Mouse (Mus musculus) heart, embryonic 12.5 days (tissue): ENCODE data around the gene Lcn8. TPM values are rescaled to one million over a fixed set of nuclear protein-coding genes. Genes with fewer than 3 reads are reported as not detected.

Experiments used
- ATAC-seq: fragments of 200-750 bp; cut with Nextera tagmentation; 2 replicates; pipeline ENCODE4 v1.8.0; 2017; ENCODE audit warnings: moderate TSS enrichment, moderate library complexity; ENCODE audit not compliant: insufficient number of reproducible peaks, low FRiP score
- H3K27ac ChIP-seq: fragments of 300-500 bp; sonication (generic); 2 replicates; pipeline ENCODE4 v1.5.1; 2016; ENCODE audit warnings: mild to moderate bottlenecking, moderate library complexity; ENCODE audit not compliant: poor library complexity, severe bottlenecking
- H3K27me3 ChIP-seq: fragments of 300-500 bp; sonication (generic); replicated peaks from 2 replicates; pipeline ENCODE4 v1.6.1; 2016; ENCODE audit warnings: mild to moderate bottlenecking, moderate library complexity
- H3K36me3 ChIP-seq: fragments of 300-500 bp; sonication (generic); 2 replicates; pipeline ENCODE4 v1.6.1; 2016; ENCODE audit warnings: mild to moderate bottlenecking, moderate library complexity
- H3K4me1 ChIP-seq: fragments of 300-500 bp; sonication (generic); replicated peaks from 2 replicates; pipeline ENCODE4 v1.6.1; 2016; ENCODE audit warnings: mild to moderate bottlenecking
- H3K4me2 ChIP-seq: fragments of 300-500 bp; sonication (generic); 2 replicates; pipeline ENCODE4 v1.6.1; 2016; ENCODE audit warnings: mild to moderate bottlenecking, moderate library complexity
- H3K4me3 ChIP-seq: fragments of 300-500 bp; sonication (generic); 2 replicates; pipeline ENCODE4 v1.5.1; 2016; ENCODE audit warnings: mild to moderate bottlenecking
- H3K9ac ChIP-seq: fragments of 300-500 bp; sonication (generic); 2 replicates; pipeline ENCODE4 v1.6.1; 2016; ENCODE audit warnings: mild to moderate bottlenecking, moderate library complexity
- H3K9me3 ChIP-seq: fragments of 300-500 bp; sonication (generic); replicated peaks from 2 replicates; pipeline ENCODE4 v1.6.1; 2016; ENCODE audit warnings: mild to moderate bottlenecking, moderate library complexity
- WGBS: fragments of 180-500 bp; shearing (Covaris S2); methylation state at CpG from one replicate; pipeline ENCODE4 v1.1.7; 2016; 5-methylcytosine and 5-hydroxymethylcytosine counted together
- polyA plus RNA-seq: library from polyadenylated mRNA; unstranded; fragments of >200 nt; fragmentation: Nextera tagmentation; extraction: Ambion mirVana; gene quantifications from 2 replicates; pipeline ENCODE4 v1.2.1, GENCODE M21; 2016

The Lcn8 gene
- polyA plus RNA-seq, 1 experiment from 2014 or later, result not detected

GRCm38 (mm10) chr2:25628738-25629137, 24.2 kb upstream of the Lcn8 start:
- H3K4me3 ChIP-seq, result no peak overlapping the region
- no peak overlapping the region for H3K4me2 ChIP-seq
- H3K9me3 ChIP-seq, result no peaks in the 10 kb centered on the region
- no peak overlapping the region for H3K27ac ChIP-seq
- H3K9ac ChIP-seq, result no peak overlapping the region
- WGBS, result 42% methylated on average over 4 of the region's 4 CpGs
- peaks cover 1% of the 10 kb centered on the region; the same call in 1 of the 2 replicates for H3K27me3 ChIP-seq
- H3K36me3 ChIP-seq, result no peaks in the 10 kb centered on the region
- H3K4me1 ChIP-seq, result no peaks in the 10 kb centered on the region
- ATAC-seq, result no peak

DNA sequence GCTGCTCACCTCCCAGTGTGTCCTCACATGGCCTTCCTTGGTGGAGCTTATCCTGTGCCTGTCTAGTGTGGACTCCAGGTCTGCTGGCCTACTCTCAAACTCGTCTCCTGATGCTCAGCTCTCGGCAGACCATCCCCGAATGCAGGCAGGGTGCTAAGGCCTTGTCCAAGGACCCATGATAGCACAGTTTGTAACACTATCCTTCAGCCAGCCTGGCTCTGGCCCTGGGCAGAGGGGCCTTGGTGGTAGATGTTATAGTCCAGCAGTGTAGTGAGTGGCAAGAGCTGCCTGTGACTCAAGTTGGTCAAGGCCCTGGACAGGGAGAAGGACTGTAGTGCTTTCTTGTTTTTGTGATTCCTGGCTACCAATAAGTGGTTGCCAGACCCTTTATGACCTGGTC, 19.3 kb upstream of the Lcn8 start:
- Histone ChIP-seq H3K4me1 (no peaks in the 10 kb centered on the region), H3K36me3 (no peaks in the 10 kb centered on the region), H3K27ac (no peak overlapping the region), H3K4me2 (no peak overlapping the region), H3K9me3 (no peaks in the 10 kb centered on the region), H3K4me3 (no peak overlapping the region), H3K27me3 (no peaks in the 10 kb centered on the region), H3K9ac (no peak overlapping the region)
- no peak for ATAC-seq
- 68% methylated on average over 3 of the region's 3 CpGs for WGBS

DNA sequence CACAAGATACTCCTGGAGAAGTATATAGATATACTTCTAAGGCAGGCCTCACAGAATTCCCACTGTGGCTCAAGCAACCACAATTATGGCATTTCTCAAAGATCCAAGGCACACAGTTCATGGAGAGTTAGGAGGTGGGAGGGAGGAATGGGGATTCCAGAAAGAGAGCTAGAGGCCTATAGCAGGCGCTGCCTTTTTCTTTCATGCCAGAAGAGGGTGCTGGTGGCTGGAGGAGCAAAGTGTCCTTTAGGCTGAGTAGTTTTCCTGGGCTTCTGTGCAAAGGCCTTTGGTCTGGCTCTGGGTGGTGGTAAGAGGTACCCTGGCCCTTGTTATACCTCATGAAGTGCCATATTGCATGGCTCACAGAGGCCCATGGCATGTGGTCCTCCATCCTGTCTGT, 18.9 kb upstream of the Lcn8 start:
- Histone ChIP-seq H3K9me3 (no peaks in the 10 kb centered on the region), H3K4me1 (no peaks in the 10 kb centered on the region), H3K27ac (no peak overlapping the region), H3K4me3 (no peak overlapping the region), H3K36me3 (no peaks in the 10 kb centered on the region), H3K4me2 (no peak overlapping the region), H3K27me3 (no peaks in the 10 kb centered on the region), H3K9ac (no peak overlapping the region)
- 43% methylated on average over 1 of the region's 1 CpGs for WGBS
- no peak for ATAC-seq

DNA sequence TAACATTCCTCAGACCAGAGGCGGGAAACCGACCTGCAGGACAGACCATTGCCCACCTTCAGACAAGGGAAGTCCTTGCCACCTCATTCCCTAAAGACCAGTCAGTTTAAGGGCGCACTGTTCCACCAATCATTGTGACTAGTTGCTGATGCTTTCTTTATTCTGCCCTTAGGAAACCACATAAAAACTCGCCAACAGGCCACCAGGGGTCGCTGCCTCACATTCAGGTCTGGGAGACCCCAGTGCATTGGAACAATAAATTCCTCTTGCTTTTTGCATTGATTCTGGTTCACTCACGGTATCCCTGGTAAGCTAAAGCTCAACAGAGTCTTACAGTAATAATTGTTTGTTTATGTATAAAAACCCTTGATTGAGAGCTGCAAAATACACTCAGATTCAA, 13.0 kb upstream of the Lcn8 start:
- no peak overlapping the region for H3K27ac ChIP-seq
- H3K9ac ChIP-seq, result no peak overlapping the region
- no peaks in the 10 kb centered on the region for H3K9me3 ChIP-seq
- 13% methylated on average over 6 of the region's 6 CpGs for WGBS
- H3K4me3 ChIP-seq, result no peak overlapping the region
- H3K36me3 ChIP-seq, result no peaks in the 10 kb centered on the region
- H3K4me1 ChIP-seq, result no peaks in the 10 kb centered on the region
- no peak overlapping the region for H3K4me2 ChIP-seq
- no peak for ATAC-seq
- H3K27me3 ChIP-seq, result no peaks in the 10 kb centered on the region

DNA sequence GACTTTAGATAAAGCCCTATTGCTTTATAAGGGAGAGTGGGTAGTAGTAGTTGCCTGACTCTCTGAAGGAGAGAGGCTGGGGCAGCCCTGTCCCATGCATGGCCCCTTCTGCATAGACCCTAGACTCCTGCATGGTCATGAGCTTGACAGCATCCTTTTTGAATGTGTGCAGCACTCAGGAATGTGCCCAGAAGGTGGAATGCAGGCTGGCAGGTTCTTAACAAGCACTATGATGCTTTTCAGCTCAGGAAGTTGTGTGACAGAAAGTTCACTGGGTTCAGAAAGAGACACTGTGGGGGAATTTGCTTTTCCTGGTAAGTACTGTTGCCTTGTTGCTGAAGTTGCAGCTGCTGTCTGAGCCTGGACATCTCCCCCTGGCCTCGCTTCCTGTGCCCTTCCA, 1.6 kb downstream of the Lcn8 start:
- no peaks in the 10 kb centered on the region for H3K4me1 ChIP-seq
- no peak overlapping the region for H3K9ac ChIP-seq
- H3K27ac ChIP-seq, result no peak overlapping the region
- no peak overlapping the region for H3K4me3 ChIP-seq
- H3K27me3 ChIP-seq, result peaks cover 26% of the 10 kb centered on the region
- no peaks in the 10 kb centered on the region for H3K36me3 ChIP-seq
- 63% methylated on average over 1 of the region's 1 CpGs for WGBS
- no peak for ATAC-seq
- no peak overlapping the region for H3K4me2 ChIP-seq
- no peaks in the 10 kb centered on the region for H3K9me3 ChIP-seq

DNA sequence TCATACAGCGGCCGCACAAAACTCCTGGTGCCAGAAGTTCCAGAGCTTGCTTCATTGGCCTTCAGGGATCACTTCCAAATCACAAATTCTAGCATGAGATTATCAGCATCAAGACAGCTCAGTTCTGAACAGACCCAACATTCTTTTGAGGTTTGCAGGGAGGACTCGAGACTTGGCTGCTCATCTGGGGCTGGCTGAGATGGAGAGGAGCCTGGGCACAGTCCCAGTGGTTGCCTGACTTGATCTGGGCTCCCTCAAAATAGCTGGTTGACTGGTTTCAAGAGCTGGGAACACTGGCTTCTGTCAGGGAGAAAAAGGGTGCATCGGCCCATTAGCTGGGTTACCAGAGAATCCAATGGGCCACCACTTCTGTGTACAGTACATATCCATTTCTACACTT, 3.8 kb downstream of the Lcn8 start:
- 78% methylated on average over 4 of the region's 4 CpGs for WGBS
- ATAC-seq, result no peak
- Histone ChIP-seq H3K27me3 (peaks cover 26% of the 10 kb centered on the region), H3K4me1 (no peaks in the 10 kb centered on the region), H3K4me3 (no peak overlapping the region), H3K9me3 (no peaks in the 10 kb centered on the region), H3K4me2 (no peak overlapping the region), H3K27ac (no peak overlapping the region), H3K9ac (no peak overlapping the region), H3K36me3 (no peaks in the 10 kb centered on the region)

GRCm38 (mm10) chr2:25657246-25657645, 4.3 kb downstream of the Lcn8 start:
- Histone ChIP-seq H3K4me1 (no peaks in the 10 kb centered on the region), H3K27me3 (peaks cover 26% of the 10 kb centered on the region), H3K9me3 (no peaks in the 10 kb centered on the region), H3K36me3 (no peaks in the 10 kb centered on the region), H3K27ac (no peak overlapping the region), H3K4me3 (no peak overlapping the region), H3K4me2 (no peak overlapping the region), H3K9ac (no peak overlapping the region)
- ATAC-seq, result no peak
- WGBS, result 72% methylated on average over 4 of the region's 4 CpGs

- Histone ChIP-seq H3K9ac (no peak within 1 kb of the TSS), H3K27ac (no peak within 1 kb of the TSS), H3K4me2 (no peak within 1 kb of the TSS), H3K27me3 (peaks cover 26% of the 10 kb centered on the region), H3K36me3 (no peaks in the 10 kb centered on the region), H3K4me3 (no peak within 1 kb of the TSS), H3K4me1 (no peaks in the 10 kb centered on the region), H3K9me3 (no peaks in the 10 kb centered on the region)
- no peak for ATAC-seq
Observed at GRCm38 (mm10) chr2:25657652-25658051, 4.7 kb downstream of the Lcn8 start, which contains the start of gene Lcn5. Gene Lcn5, plus strand, starts transcription at chr2:25657952.

DNA sequence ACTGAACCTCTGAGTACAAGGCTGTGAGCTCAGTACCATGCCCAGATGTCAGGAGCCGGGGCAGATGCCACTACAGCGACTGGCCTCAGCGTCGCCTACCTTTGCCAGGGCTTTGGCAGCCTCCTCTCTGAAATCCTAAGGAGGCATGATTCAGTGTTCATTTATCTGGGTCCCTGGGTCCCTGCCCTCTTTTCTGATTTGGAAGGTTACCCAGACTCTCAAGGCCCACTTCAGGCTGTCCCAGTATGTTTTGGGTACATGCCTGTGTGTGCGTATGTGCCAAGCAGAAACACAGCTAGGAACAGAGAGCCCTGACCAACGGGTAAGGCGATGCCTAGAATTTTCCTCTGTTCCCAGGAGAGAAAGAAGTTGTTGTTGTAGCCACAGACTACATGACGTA, 7.4 kb downstream of the Lcn8 start:
- H3K36me3 ChIP-seq, result no peaks in the 10 kb centered on the region
- no peak for ATAC-seq
- no peak overlapping the region for H3K27ac ChIP-seq
- no peaks in the 10 kb centered on the region for H3K9me3 ChIP-seq
- no peak overlapping the region for H3K9ac ChIP-seq
- no peak overlapping the region for H3K4me2 ChIP-seq
- 79% methylated on average over 8 of the region's 8 CpGs for WGBS
- no peaks in the 10 kb centered on the region for H3K4me1 ChIP-seq
- no peak overlapping the region for H3K4me3 ChIP-seq
- peaks cover 10% of the 10 kb centered on the region for H3K27me3 ChIP-seq

- Histone ChIP-seq H3K4me1 (no peaks in the 10 kb centered on the region), H3K36me3 (no peaks in the 10 kb centered on the region), H3K4me2 (no peak overlapping the region), H3K9me3 (no peaks in the 10 kb centered on the region), H3K4me3 (no peak overlapping the region), H3K27me3 (no peaks in the 10 kb centered on the region), H3K27ac (no peak overlapping the region), H3K9ac (no peak overlapping the region)
- WGBS, result 73% methylated on average over 6 of the region's 6 CpGs
- ATAC-seq, result no peak
Observed at GRCm38 (mm10) chr2:25661245-25661970, 8.5 kb downstream of the Lcn8 start.

GRCm38 (mm10) chr2:25663511-25663910, 10.6 kb downstream of the Lcn8 start:
- no peak overlapping the region for H3K27ac ChIP-seq
- ATAC-seq, result no peak

DNA sequence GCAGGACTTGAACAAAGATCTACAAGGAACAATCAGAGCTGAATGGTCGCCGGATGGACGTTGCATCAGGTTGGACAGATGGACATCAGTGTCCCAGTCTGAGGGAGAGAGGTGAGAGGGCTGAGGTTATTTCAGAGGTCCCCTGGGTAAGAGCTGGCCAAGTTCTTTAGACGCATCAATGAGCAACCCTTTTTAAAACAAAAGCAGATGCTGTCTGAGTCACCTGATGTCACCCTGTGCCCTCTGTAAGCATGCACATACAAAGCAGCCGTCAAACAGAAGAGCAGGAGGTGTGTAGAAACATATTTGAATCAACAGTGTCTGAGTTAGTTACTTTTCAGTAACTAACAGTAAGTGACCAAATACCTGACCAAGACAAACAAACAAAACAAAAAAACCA, 11.2 kb downstream of the Lcn8 start:
- Histone ChIP-seq H3K9ac (no peak overlapping the region), H3K27me3 (no peaks in the 10 kb centered on the region), H3K9me3 (no peaks in the 10 kb centered on the region), H3K4me3 (no peak overlapping the region), H3K36me3 (no peaks in the 10 kb centered on the region), H3K4me1 (no peaks in the 10 kb centered on the region), H3K4me2 (no peak overlapping the region), H3K27ac (no peak overlapping the region)
- WGBS, result 80% methylated on average over 5 of the region's 5 CpGs
- no peak for ATAC-seq

More at GRCm38 (mm10) chr2:25663511-25663910, 10.6 kb downstream of the Lcn8 start:
- H3K4me2 ChIP-seq, result no peak overlapping the region
- H3K27me3 ChIP-seq, result no peaks in the 10 kb centered on the region
- H3K36me3 ChIP-seq, result no peaks in the 10 kb centered on the region
- 59% methylated on average over 1 of the region's 1 CpGs for WGBS
- no peaks in the 10 kb centered on the region for H3K4me1 ChIP-seq
- no peak overlapping the region for H3K4me3 ChIP-seq
- no peaks in the 10 kb centered on the region for H3K9me3 ChIP-seq
- no peak overlapping the region for H3K9ac ChIP-seq
